Mouse (Mus musculus): ENCODE data around the gene Ppfia1. TPM values are rescaled to one million over a fixed set of nuclear protein-coding genes. Genes with fewer than 3 reads are reported as not detected.
A peak's percentile ranks its signal among the peaks of the same experiment; 100 is the strongest.

The Ppfia1 gene
- 29.9 and 36.0 TPM in 2 replicates for polyA plus RNA-seq (2016; fragmentation: Nextera tagmentation; extraction: Ambion mirVana)

- peak; percentile 97 for DNase-seq (ENCODE audit: low spot score)
- peaks cover 33% of the 10 kb centered on the region for H3K4me1 ChIP-seq
- H3K27ac ChIP-seq = peak within 1 kb of the TSS; percentile 93
- H3K27me3 ChIP-seq (ENCODE audit: insufficient read depth, poor library complexity, severe bottlenecking) = no peaks in the 10 kb centered on the region
- no peaks in the 10 kb centered on the region for H3K9me3 ChIP-seq
- peaks cover 34% of the 10 kb centered on the region for H3K36me3 ChIP-seq
- under 1% methylated on average over 97 of the region's 97 CpGs for WGBS
- H3K4me3 ChIP-seq = peak within 1 kb of the TSS; percentile 93
Observed at GRCm38 (mm10) chr7:144553237-144554122, at the start of gene Ppfia1. Gene Ppfia1 (minus strand): TSS chr7:144553729.

GRCm38 (mm10) chr7:144600333-144600900 is 46.9 kb upstream of the Ppfia1 start:
- H3K36me3 ChIP-seq = 0 out of 2 replicates have a peak, but pooled peaks cover 5% of the 10 kb centered on the region
- H3K27ac ChIP-seq = no peak overlapping the region
- H3K9me3 ChIP-seq = no peaks in the 10 kb centered on the region
- 58% methylated on average over 6 of the region's 6 CpGs for WGBS
- H3K4me3 ChIP-seq = no peak overlapping the region
- peaks cover 14% of the 10 kb centered on the region for H3K27me3 ChIP-seq (ENCODE audit: insufficient read depth, poor library complexity, severe bottlenecking)
- DNase-seq (ENCODE audit: low spot score) = no peak
- peaks cover 11% of the 10 kb centered on the region; the same call in 1 of the 2 replicates for H3K4me1 ChIP-seq

- Histone ChIP-seq H3K36me3 (peaks cover 3% of the 10 kb centered on the region; the same call in 1 of the 2 replicates), H3K9me3 (no peaks in the 10 kb centered on the region), H3K27me3 (ENCODE audit: insufficient read depth, poor library complexity, severe bottlenecking) (peaks cover 15% of the 10 kb centered on the region), H3K4me1 (peaks cover 5% of the 10 kb centered on the region; the same call in 1 of the 2 replicates), H3K27ac (no peak overlapping the region), H3K4me3 (no peak overlapping the region)
- no peak for DNase-seq (ENCODE audit: low spot score)
- WGBS = 84% methylated on average over 3 of the region's 3 CpGs
Observed at GRCm38 (mm10) chr7:144589508-144589907, 36.0 kb upstream of the Ppfia1 start.

GRCm38 (mm10) chr7:144587291-144587690 is 33.8 kb upstream of the Ppfia1 start:
- peaks cover 3% of the 10 kb centered on the region; the same call in 1 of the 2 replicates for H3K36me3 ChIP-seq
- no peak overlapping the region for H3K27ac ChIP-seq
- peaks cover 14% of the 10 kb centered on the region for H3K4me1 ChIP-seq
- DNase-seq (ENCODE audit: low spot score) = no peak
- H3K4me3 ChIP-seq = no peak overlapping the region
- no peaks in the 10 kb centered on the region for H3K9me3 ChIP-seq
- H3K27me3 ChIP-seq (ENCODE audit: insufficient read depth, poor library complexity, severe bottlenecking) = peaks cover 11% of the 10 kb centered on the region; the same call in 1 of the 2 replicates
- 27% methylated on average over 2 of the region's 2 CpGs for WGBS

- 16% methylated on average over 6 of the region's 6 CpGs for WGBS
- H3K27me3 ChIP-seq (ENCODE audit: insufficient read depth, poor library complexity, severe bottlenecking) = peaks cover 11% of the 10 kb centered on the region; the same call in 1 of the 2 replicates
- no peaks in the 10 kb centered on the region; the same call in 1 of the 2 replicates for H3K36me3 ChIP-seq
- DNase-seq (ENCODE audit: low spot score) = peak; percentile 86
- H3K27ac ChIP-seq = no peak overlapping the region
- H3K9me3 ChIP-seq = no peaks in the 10 kb centered on the region
- no peak overlapping the region for H3K4me3 ChIP-seq
- H3K4me1 ChIP-seq = peaks cover 23% of the 10 kb centered on the region
Observed at GRCm38 (mm10) chr7:144585648-144586047, 32.1 kb upstream of the Ppfia1 start.

- no peak overlapping the region for H3K27ac ChIP-seq
- no peak for DNase-seq (ENCODE audit: low spot score)
Observed at GRCm38 (mm10) chr7:144583619-144584018, 30.1 kb upstream of the Ppfia1 start.

GRCm38 (mm10) chr7:144582284-144582980 is 28.9 kb upstream of the Ppfia1 start, which contains the start of gene Fadd:
Gene Fadd (minus strand): TSS chr7:144582463.
- DNase-seq (ENCODE audit: low spot score) = peak; percentile 96
- H3K4me3 ChIP-seq = peak within 1 kb of the TSS; percentile 79
- peak within 1 kb of the TSS; percentile 89 for H3K27ac ChIP-seq
- 3% methylated on average over 34 of the region's 34 CpGs for WGBS
- H3K36me3 ChIP-seq = peaks cover 24% of the 10 kb centered on the region
- peaks cover 11% of the 10 kb centered on the region; the same call in 1 of the 2 replicates for H3K27me3 ChIP-seq (ENCODE audit: insufficient read depth, poor library complexity, severe bottlenecking)
- H3K4me1 ChIP-seq = peaks cover 28% of the 10 kb centered on the region
- no peaks in the 10 kb centered on the region for H3K9me3 ChIP-seq

More at GRCm38 (mm10) chr7:144583619-144584018, 30.1 kb upstream of the Ppfia1 start:
- H3K4me3 ChIP-seq = no peak overlapping the region
- peaks cover 19% of the 10 kb centered on the region for H3K36me3 ChIP-seq
- H3K4me1 ChIP-seq = peaks cover 24% of the 10 kb centered on the region
- H3K27me3 ChIP-seq (ENCODE audit: insufficient read depth, poor library complexity, severe bottlenecking) = peaks cover 11% of the 10 kb centered on the region; the same call in 1 of the 2 replicates
- WGBS = 4% methylated on average over 4 of the region's 4 CpGs
- H3K9me3 ChIP-seq = no peaks in the 10 kb centered on the region

- Histone ChIP-seq H3K27ac (peak overlapping the region; percentile 89), H3K9me3 (no peaks in the 10 kb centered on the region), H3K27me3 (ENCODE audit: insufficient read depth, poor library complexity, severe bottlenecking) (peaks cover 11% of the 10 kb centered on the region; the same call in 1 of the 2 replicates), H3K4me3 (peak overlapping the region; percentile 79), H3K4me1 (peaks cover 28% of the 10 kb centered on the region), H3K36me3 (peaks cover 24% of the 10 kb centered on the region)
- 2% methylated on average over 43 of the region's 43 CpGs for WGBS
- DNase-seq (ENCODE audit: low spot score) = peak; percentile 96
Observed at GRCm38 (mm10) chr7:144581559-144582283, 28.2 kb upstream of the Ppfia1 start.

GRCm38 (mm10) chr7:144577876-144578275 is 24.3 kb upstream of the Ppfia1 start:
- Histone ChIP-seq H3K4me1 (peaks cover 20% of the 10 kb centered on the region), H3K9me3 (no peaks in the 10 kb centered on the region), H3K36me3 (peaks cover 24% of the 10 kb centered on the region), H3K4me3 (no peak overlapping the region), H3K27me3 (ENCODE audit: insufficient read depth, poor library complexity, severe bottlenecking) (no peaks in the 10 kb centered on the region), H3K27ac (no peak overlapping the region)
- DNase-seq (ENCODE audit: low spot score) = no peak
- 87% methylated on average over 5 of the region's 5 CpGs for WGBS

- WGBS = 78% methylated on average over 5 of the region's 5 CpGs
- Histone ChIP-seq H3K36me3 (no peaks in the 10 kb centered on the region), H3K27ac (no peak overlapping the region), H3K4me1 (no peaks in the 10 kb centered on the region), H3K9me3 (no peaks in the 10 kb centered on the region), H3K4me3 (no peak overlapping the region), H3K27me3 (ENCODE audit: insufficient read depth, poor library complexity, severe bottlenecking) (peaks cover 4% of the 10 kb centered on the region; the same call in 1 of the 2 replicates)
- no peak for DNase-seq (ENCODE audit: low spot score)
Observed at GRCm38 (mm10) chr7:144572234-144572633, 18.7 kb upstream of the Ppfia1 start.

- no peaks in the 10 kb centered on the region for H3K36me3 ChIP-seq
- H3K4me1 ChIP-seq = no peaks in the 10 kb centered on the region
- peaks cover 9% of the 10 kb centered on the region; the same call in 1 of the 2 replicates for H3K27me3 ChIP-seq (ENCODE audit: insufficient read depth, poor library complexity, severe bottlenecking)
- no peak overlapping the region for H3K27ac ChIP-seq
- no peak for DNase-seq (ENCODE audit: low spot score)
- no peaks in the 10 kb centered on the region for H3K9me3 ChIP-seq
- H3K4me3 ChIP-seq = no peak overlapping the region
Observed at GRCm38 (mm10) chr7:144571598-144571997, 18.1 kb upstream of the Ppfia1 start.

GRCm38 (mm10) chr7:144569428-144569827 is 15.9 kb upstream of the Ppfia1 start:
- Histone ChIP-seq H3K27ac (no peak overlapping the region), H3K9me3 (no peaks in the 10 kb centered on the region), H3K4me1 (peaks cover 2% of the 10 kb centered on the region; the same call in 1 of the 2 replicates), H3K4me3 (no peak overlapping the region), H3K36me3 (no peaks in the 10 kb centered on the region), H3K27me3 (ENCODE audit: insufficient read depth, poor library complexity, severe bottlenecking) (peaks cover 10% of the 10 kb centered on the region; the same call in 1 of the 2 replicates)
- no peak for DNase-seq (ENCODE audit: low spot score)
- WGBS = 71% methylated on average over 7 of the region's 7 CpGs
